Mouse (Mus musculus): ENCODE data around the gene Alk.
A peak's percentile ranks its signal among the peaks of the same experiment; 100 is the strongest.

Gene Alk

DNA sequence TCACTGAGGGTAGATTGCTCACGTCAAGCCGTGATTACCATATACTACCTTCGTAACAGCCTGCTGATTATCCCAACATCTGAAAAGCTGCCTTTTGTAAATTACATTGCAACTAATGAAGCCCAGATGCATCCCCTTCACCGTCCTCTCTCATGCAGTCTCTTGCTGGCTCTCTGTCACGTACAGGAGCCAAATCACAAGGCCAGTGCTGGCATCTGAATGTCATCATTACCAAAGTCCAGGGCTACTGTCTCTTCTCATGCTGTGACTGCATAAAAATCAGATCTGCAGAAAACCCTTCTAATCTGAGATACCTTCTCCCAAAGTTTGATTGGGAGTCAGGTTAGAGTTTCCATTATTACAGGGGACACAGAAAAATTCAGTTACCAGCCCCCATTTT lies 351.0 kb downstream of the Alk start:
- DNase-seq: no peak

DNA sequence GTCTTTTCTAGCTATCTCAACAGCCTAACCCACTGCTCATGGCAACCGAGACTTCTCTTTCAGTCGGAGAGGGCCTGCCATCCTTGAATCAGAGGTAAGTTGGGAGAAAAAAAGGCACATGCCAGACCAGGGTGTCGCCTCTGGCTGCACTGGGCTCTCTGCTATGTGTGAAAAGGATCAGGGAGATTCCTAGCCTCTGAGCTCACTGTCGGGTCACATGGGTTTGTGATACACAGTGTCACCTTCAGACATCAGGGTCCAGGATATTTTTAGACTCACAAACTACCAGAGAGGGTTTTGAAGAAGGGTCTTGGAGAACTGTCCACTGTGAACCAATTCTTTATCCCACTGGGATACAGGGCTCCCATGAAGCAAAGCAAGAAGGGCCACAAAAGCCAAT lies 352.9 kb downstream of the Alk start:
- no peak for DNase-seq

GRCm38 (mm10) chr17:72250482-72251405 lies 353.7 kb downstream of the Alk start:
- no peak for DNase-seq

DNA sequence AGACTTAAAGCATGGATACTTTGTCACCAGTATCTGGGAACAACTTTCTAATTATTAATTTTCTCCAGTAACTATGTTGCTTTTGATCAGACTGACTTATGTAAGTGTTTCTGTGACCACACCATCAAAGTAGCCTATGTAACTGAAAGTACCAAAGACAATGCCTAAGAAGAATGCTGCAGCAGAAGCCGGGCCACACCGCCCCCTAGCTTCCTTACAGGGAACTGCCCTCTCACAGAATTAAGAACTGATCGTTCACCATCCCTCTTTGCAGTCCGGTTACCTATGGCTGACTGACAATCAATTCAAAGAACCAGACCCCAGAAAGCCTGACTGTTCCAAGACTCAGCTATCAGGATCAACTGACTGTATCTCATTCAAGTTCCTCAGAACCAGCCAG lies 362.4 kb downstream of the Alk start:
- DNase-seq: peak; percentile 32

- DNase-seq: no peak
Observed at GRCm38 (mm10) chr17:72237315-72237714, 367.1 kb downstream of the Alk start.

- DNase-seq: no peak
Observed at GRCm38 (mm10) chr17:72230891-72231290, 373.5 kb downstream of the Alk start.

DNA sequence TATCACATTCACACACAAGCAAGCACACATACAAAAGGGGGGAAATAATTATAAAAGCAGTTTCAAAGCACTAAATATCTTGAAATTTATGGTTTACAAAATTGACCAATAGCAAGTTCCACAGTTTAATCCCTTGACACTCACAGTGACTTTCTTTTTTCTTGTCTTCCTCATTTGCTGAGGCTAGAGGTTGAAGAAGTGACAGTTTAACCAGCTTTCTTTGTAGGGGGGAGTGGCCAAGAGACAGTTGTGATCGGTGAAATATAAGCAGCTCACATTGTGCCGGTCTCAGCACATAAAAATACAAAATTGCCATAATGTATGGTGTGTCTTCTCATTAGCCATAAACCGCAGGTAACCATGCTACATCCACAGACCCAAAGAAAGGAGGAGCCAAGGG lies 385.6 kb downstream of the Alk start:
- DNase-seq: no peak

DNA sequence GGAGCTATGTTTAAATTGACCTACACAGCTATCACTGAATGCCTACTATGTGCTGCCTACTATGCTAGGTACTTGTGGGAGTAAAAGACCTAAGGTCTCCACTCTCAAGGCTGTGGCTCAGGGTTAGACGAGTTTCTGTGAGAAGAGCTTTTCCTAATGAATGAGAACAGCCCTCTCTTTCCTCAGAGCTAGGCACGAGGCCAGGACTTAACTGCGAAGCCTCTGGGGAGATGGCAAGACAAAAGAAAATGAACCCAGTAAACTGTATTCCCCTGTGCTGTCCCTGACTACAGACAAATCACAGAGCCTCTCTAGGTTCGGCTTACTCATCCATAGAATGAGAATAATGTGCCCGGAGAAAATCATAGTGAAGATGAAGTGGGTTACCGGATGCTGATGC lies 406.9 kb downstream of the Alk start:
- DNase-seq: no peak

- DNase-seq: peak; percentile 18
Observed at GRCm38 (mm10) chr17:72194976-72195650, 409.3 kb downstream of the Alk start.

- no peak for DNase-seq
Observed at GRCm38 (mm10) chr17:72190536-72190935, 413.9 kb downstream of the Alk start.

DNA sequence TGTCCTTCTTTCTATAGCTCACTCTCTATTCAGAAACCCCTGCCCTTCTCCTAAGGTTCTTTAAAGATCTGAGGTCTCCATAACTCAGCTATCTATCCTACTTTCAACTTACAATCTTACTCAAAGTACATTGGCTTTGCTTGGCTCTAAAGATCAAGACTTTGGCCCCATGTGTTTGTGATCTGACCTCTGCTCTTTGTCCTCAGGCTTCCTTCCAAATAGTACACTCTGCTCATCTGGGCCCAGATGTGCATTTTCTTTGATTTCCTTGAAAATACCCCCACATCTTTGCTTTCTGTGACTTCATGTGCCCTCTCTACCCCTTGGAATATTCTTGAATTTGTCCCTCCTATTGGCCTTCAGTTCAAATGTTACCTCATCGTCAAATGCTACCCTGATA lies 417.4 kb downstream of the Alk start:
- DNase-seq: no peak

GRCm38 (mm10) chr17:72182414-72182813 lies 422.0 kb downstream of the Alk start:
- DNase-seq: no peak

- DNase-seq: no peak
Observed at GRCm38 (mm10) chr17:72180200-72180599, 424.2 kb downstream of the Alk start.

GRCm38 (mm10) chr17:72179722-72180140 lies 424.7 kb downstream of the Alk start:
- DNase-seq: no peak

GRCm38 (mm10) chr17:72173778-72174177 lies 430.6 kb downstream of the Alk start:
- no peak for DNase-seq

DNA sequence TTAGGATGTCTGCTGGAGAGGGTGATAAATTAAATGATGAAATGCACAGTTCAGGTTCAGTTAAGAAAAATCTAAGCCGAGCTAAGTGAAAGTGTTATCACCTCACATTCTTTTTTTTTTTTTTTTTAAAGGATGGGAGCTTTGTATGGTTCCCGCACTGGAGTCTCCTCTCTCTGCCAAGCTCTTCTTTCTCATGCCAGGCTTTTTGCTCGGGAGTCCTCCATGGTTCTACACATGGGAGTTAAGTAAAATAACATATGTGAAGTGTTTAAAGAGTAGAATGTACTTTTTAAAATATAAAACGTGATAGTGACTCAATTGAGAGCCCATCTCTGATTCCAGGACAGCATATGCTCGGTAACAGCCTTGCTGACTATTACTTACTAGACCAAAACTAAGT lies 436.3 kb downstream of the Alk start:
- DNase-seq: no peak

DNA sequence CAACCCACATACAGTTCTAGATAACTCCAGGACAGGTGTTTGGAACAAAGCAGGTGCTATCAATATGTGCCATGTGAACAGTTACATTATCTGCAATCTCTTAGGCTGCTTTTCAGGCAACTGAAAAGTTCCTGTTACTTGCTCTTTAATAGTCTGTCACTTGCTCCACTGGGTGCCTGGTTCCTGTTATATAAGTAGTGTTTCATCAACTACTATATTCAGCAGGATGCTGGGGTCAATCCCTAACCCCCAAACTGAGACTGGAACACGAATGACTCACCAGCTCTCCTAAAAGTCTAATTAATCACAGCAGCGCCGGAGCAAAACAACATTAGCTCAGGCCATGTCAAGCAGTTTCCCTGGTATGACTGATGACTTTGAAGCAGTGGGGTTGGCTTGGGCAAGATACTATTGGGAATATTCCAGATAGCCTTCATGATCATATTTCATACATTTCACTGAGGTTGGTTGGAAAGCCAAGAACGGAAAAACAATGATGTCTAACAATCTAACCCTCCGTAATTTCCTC lies 445.5 kb downstream of the Alk start:
- peak; percentile 12 for DNase-seq

GRCm38 (mm10) chr17:72157830-72158629 lies 446.4 kb downstream of the Alk start:
- no peak for DNase-seq

DNA sequence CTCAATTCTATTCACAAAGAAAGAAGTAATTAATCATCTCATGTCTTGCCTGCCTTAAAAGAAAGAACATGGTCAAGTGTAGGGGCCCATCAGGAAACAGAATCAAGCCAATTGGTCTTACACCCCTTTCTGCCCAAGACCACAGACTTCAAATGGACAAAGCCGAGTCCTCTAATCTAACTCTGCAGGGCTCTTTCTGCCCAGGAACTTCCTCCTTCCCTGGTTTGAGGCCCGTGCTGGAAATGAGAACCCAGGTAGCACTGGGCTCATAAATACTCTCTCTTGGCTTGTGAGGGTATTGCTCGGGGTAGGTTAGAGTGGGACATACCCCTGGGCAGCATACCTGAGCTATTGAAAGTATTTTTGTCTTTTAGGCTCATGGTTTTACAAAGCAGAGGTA lies 451.4 kb downstream of the Alk start:
- no peak for DNase-seq

- no peak for DNase-seq
Observed at GRCm38 (mm10) chr17:72144946-72145598, 459.4 kb downstream of the Alk start.

- DNase-seq: no peak
Observed at GRCm38 (mm10) chr17:72144461-72144860, 460.0 kb downstream of the Alk start.

DNA sequence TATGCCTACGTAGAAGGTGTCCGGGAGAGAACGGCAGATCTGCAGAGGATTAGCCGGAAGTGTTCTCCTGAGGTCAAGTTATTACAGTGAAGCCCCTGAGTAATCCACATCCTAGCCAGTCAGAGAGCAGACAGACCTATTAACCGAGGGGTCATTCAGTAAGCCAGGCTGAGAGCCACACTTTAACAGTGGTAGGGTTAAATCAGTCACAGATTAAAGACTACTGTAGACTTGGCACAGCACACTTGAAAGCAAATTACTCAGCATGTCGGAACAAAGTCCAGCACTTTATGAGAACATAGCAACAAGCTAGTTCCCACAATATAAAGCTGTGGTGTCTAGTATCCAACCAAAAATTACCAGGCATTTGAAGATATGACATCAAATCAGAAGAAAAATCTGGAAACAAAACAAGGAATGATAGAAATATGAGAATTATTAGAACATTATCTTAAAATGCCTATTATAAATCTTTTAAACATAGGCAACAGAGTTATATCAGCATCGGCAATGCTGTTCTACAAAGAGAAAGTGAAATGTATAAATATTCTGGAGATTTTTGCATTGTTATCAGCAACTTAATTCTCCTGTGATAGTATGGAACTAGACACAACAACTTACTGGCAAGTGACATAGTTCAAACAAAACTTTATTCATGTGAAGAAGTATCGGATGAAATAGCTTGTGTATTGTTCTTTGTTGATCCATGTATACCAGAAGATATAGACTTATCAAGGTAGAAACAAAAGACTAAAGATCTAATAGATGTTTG lies 472.1 kb downstream of the Alk start:
- DNase-seq: no peak
